Mouse (Mus musculus) liver, adult 2 months (tissue): ENCODE results near the gene Dmc1.

ENCODE experiments used
- CTCF ChIP-seq: fragments of 200-500 bp; IDR thresholded peaks from 2 replicates; pipeline ENCODE4 v1.5.1; 2011; ENCODE audit warnings: low read depth, low read length, control low read depth
- POLR2A ChIP-seq: fragments of 200-500 bp; IDR thresholded peaks from 2 replicates; pipeline ENCODE4 v1.6.1; 2011; ENCODE audit warnings: low read length, control low read depth; ENCODE audit not compliant: insufficient read depth; ENCODE audit errors: extremely low read depth

GRCm38 (mm10) chr15:79651481-79651880 is 46.6 kb upstream of the Dmc1 start:
- TF ChIP-seq POLR2A = no peak
- peak; percentile 59 for TF ChIP-seq CTCF
